Mouse (Mus musculus) myocyte (in vitro differentiated cells): ENCODE data around the gene Ipo9.

Experiments used
- POLR2A ChIP-seq: IDR thresholded peaks from one replicate; pipeline ENCODE4 v1.6.1; 2011; ENCODE audit warnings: low read depth, mild to moderate bottlenecking, control low read depth, moderate library complexity; ENCODE audit not compliant: insufficient read length
- USF1 ChIP-seq: IDR thresholded peaks from one replicate; pipeline ENCODE4 v1.6.1; 2011; ENCODE audit warnings: low read depth, mild to moderate bottlenecking, control low read depth, moderate library complexity

GRCm38 (mm10) chr1:135451419-135451818, 21.1 kb upstream of the Ipo9 start:
- TF ChIP-seq POLR2A (no peak), USF1 (no peak)
